35 mouse cellular contexts compared by ENCODE assay signal in genomic region chr16:23428647-23429319, GRCm38 (mm10). TPM values are rescaled to one million over a fixed set of nuclear protein-coding genes. Genes with fewer than 3 reads are reported as not detected.
DNase-seq lines count a peak whose midpoint lies in the region; ATAC-seq and TF ChIP-seq lines count a peak whose summit lies in the region.
"Had no signal": no experiment of that assay in that cellular context is flagged by ENCODE, and none has a peak within 500 bp of the region (broad histone marks: within the 10 kb centered on the region; RNA-seq: fewer than 3 reads in every experiment).

Rtp1 (plus strand) TSS chr16:23429133.

- intact Hi-C loops in gastrocnemius, adult 2 months (cut with DNase I) = no loop called here

- no peaks in the 10 kb centered on the region for H3K9me3 ChIP-seq in hindbrain, postnatal 0 days (ENCODE audit: low read length)
- no peaks in the 10 kb centered on the region for H3K9me3 ChIP-seq in hindbrain, embryonic 14.5 days (ENCODE audit: control insufficient read depth, low read length)
- H3K9me3 ChIP-seq: forebrain, embryonic 10.5 days; heart, embryonic 10.5 days; heart, embryonic 15.5 days; hindbrain, embryonic 12.5 days; liver, embryonic 15.5 days; midbrain, embryonic 10.5 days; neural tube, embryonic 12.5 days had no signal

- peaks cover 3% of the 10 kb centered on the region; the same call in 1 of the 2 replicates for H3K4me1 ChIP-seq in hindbrain, postnatal 0 days (ENCODE audit: insufficient read depth, low read length)
- no peaks in the 10 kb centered on the region for H3K4me1 ChIP-seq in hindbrain, embryonic 14.5 days (replicated peaks; ENCODE audit: control insufficient read depth, insufficient read depth, low read length)
- H3K4me1 ChIP-seq: forebrain, embryonic 10.5 days; heart, embryonic 10.5 days; heart, embryonic 15.5 days; hindbrain, embryonic 12.5 days; liver, embryonic 15.5 days; midbrain, embryonic 10.5 days; neural tube, embryonic 12.5 days had no signal

- no peaks in the 10 kb centered on the region for H3K27me3 ChIP-seq in hindbrain, postnatal 0 days (ENCODE audit: insufficient read depth, low read length)
- H3K27me3 ChIP-seq in hindbrain, embryonic 14.5 days (ENCODE audit: control insufficient read depth, insufficient read depth, low read length) = no peaks in the 10 kb centered on the region
- H3K27me3 ChIP-seq: heart, embryonic 15.5 days; hindbrain, embryonic 12.5 days; liver, embryonic 15.5 days; neural tube, embryonic 12.5 days had no signal

- H3K4me3 ChIP-seq in hindbrain, postnatal 0 days (ENCODE audit: low read length) = no peak within 1 kb of the TSS
- H3K4me3 ChIP-seq in hindbrain, embryonic 14.5 days (replicated peaks; ENCODE audit: low read length) = no peak within 1 kb of the TSS
- no peak within 1 kb of the TSS for H3K4me3 ChIP-seq in gastrocnemius, adult 2 months
- H3K4me3 ChIP-seq: forebrain, embryonic 10.5 days; heart, embryonic 10.5 days; heart, embryonic 15.5 days; hindbrain, embryonic 12.5 days; liver, embryonic 15.5 days; midbrain, embryonic 10.5 days; myocyte; neural tube, embryonic 12.5 days had no signal

- H3K4me2 ChIP-seq in hindbrain, postnatal 0 days (ENCODE audit: low read depth, low read length) = no peak within 1 kb of the TSS
- no peak within 1 kb of the TSS for H3K4me2 ChIP-seq in hindbrain, embryonic 14.5 days (replicated peaks)
- H3K4me2 ChIP-seq: heart, embryonic 15.5 days; hindbrain, embryonic 12.5 days; liver, embryonic 15.5 days; lung, embryonic 14.5 days; neural tube, embryonic 12.5 days had no signal

- no peak within 1 kb of the TSS for H3K27ac ChIP-seq in hindbrain, postnatal 0 days
- H3K27ac ChIP-seq in hindbrain, embryonic 14.5 days = no peak within 1 kb of the TSS
- H3K27ac ChIP-seq in gastrocnemius, adult 2 months = no peak within 1 kb of the TSS
- H3K27ac ChIP-seq: forebrain, embryonic 10.5 days; heart, embryonic 10.5 days; heart, embryonic 15.5 days; hindbrain, embryonic 12.5 days; liver, embryonic 15.5 days; midbrain, embryonic 10.5 days; neural tube, embryonic 12.5 days had no signal

- ATAC-seq in hindbrain, postnatal 0 days = peak; percentile 40; the same call in 1 of the 2 replicates
- ATAC-seq in hindbrain, embryonic 14.5 days (ENCODE audit: low FRiP score) = no peak
- ATAC-seq: forebrain, postnatal 0 days; midbrain, embryonic 16.5 days had no signal

- no peak within 1 kb of the TSS for H3K9ac ChIP-seq in hindbrain, postnatal 0 days (replicated peaks; ENCODE audit: low read length)
- no peak within 1 kb of the TSS for H3K9ac ChIP-seq in hindbrain, embryonic 14.5 days
- H3K9ac ChIP-seq: forebrain, postnatal 0 days; heart, embryonic 15.5 days; hindbrain, embryonic 12.5 days; liver, embryonic 15.5 days; lung, embryonic 14.5 days; neural tube, embryonic 12.5 days had no signal

- peak; percentile 54 for DNase-seq in hindbrain, postnatal 0 days (ENCODE audit: low spot score)
- DNase-seq in hindbrain, embryonic 14.5 days (ENCODE audit: low spot score) = no peak
- peak; percentile 13 for DNase-seq in cerebellum, adult 11-12 months
- DNase-seq in cerebellum, adult 8-10 months = peak; percentile 16
- peak; percentile 29 to 67 for DNase-seq in cerebellum, postnatal 25 days
- no peak for DNase-seq in testis, postnatal 14 days (ENCODE audit: low spot score)
- DNase-seq in gastrocnemius, adult 2 months = no peak
- DNase-seq: adrenal gland, postnatal 25 days; B cell, adult 2 months; forebrain, postnatal 0 days; gastrocnemius, postnatal 14 days; heart, adult 11 months; heart, postnatal 36 days; kidney, adult 11 months; kidney, postnatal 14 days; liver; lung, embryonic 14.5 days; lung, postnatal 14 days; right cerebral cortex, adult 18-20 months; spleen, adult 18-20 months; thymus, adult 18-20 months; thymus, postnatal 4 days had no signal

- no peaks in the 10 kb centered on the region for H3K36me3 ChIP-seq in hindbrain, postnatal 0 days (ENCODE audit: insufficient read depth, low read length)
- no peaks in the 10 kb centered on the region for H3K36me3 ChIP-seq in hindbrain, embryonic 14.5 days (replicated peaks; ENCODE audit: control insufficient read depth, insufficient read depth)
- H3K36me3 ChIP-seq: forebrain, embryonic 10.5 days; heart, embryonic 10.5 days; heart, embryonic 15.5 days; hindbrain, embryonic 12.5 days; liver, embryonic 15.5 days; midbrain, embryonic 10.5 days; neural tube, embryonic 12.5 days had no signal

- 66% methylated on average over 7 of the region's 7 CpGs for WGBS in hindbrain, postnatal 0 days
- 72% methylated on average over 7 of the region's 7 CpGs for WGBS in hindbrain, embryonic 14.5 days

- no peak for TF ChIP-seq CTCF in hindbrain, postnatal 0 days (IDR thresholded peaks at IDR 0.05; ENCODE audit: low read depth)
- no peak for TF ChIP-seq CTCF in gastrocnemius, adult 2 months (IDR thresholded peaks at IDR 0.05)

RNA-seq across cellular contexts. Expression of gene Rtp1, which starts in this region (rescaled TPM):
- total RNA-seq in hindbrain, postnatal 0 days (2014; rRNA removed) = 0.29 and 0.99 TPM in 2 replicates
- polyA plus RNA-seq in hindbrain, postnatal 0 days (2015; fragmentation: Nextera tagmentation; extraction: Ambion mirVana) = 0.21 and 0.36 TPM in 2 replicates
- not detected in 2 replicates for polyA plus RNA-seq in hindbrain, embryonic 14.5 days (2014; fragmentation: Nextera tagmentation; extraction: Ambion mirVana)
- not detected for total RNA-seq in gastrocnemius, adult 2 months (2021)
- total RNA-seq: adrenal gland, adult 18-20 months; adrenal gland, postnatal 25 days; gastrocnemius, postnatal 14 days; heart, postnatal 36 days had no signal
- polyA plus RNA-seq: embryonic facial prominence, embryonic 11.5 days; forebrain, embryonic 10.5 days; heart, embryonic 10.5 days; heart, embryonic 15.5 days; hindbrain, embryonic 12.5 days; kidney, embryonic 14.5 days; limb, embryonic 11.5 days; liver, embryonic 15.5 days; lung, embryonic 14.5 days; midbrain, embryonic 10.5 days; myocyte; neural tube, embryonic 12.5 days had no signal

Comparison
In these comparisons a context has a peak if more than half of its experiments do, and no peak if none do; other contexts are left out.
1. Peak in DNase-seq and ATAC-seq in hindbrain, postnatal 0 days; RNA of the gene not detected or under 1 TPM.
2. DNase-seq: peak in cerebellum, adult 11-12 months (single experiment), cerebellum, adult 8-10 months (single experiment) and cerebellum, postnatal 25 days (2 of 2); none in hindbrain, embryonic 14.5 days (single experiment), testis, postnatal 14 days (single experiment) and gastrocnemius, adult 2 months (single experiment).